Mouse (Mus musculus): ENCODE measurements around the gene Zmynd11. TPM values are rescaled to one million over a fixed set of nuclear protein-coding genes. Genes with fewer than 3 reads are reported as not detected.

Gene Zmynd11
- total RNA-seq, 2 experiments from 2014 or later, result 45.5 to 52.7 TPM

DNA sequence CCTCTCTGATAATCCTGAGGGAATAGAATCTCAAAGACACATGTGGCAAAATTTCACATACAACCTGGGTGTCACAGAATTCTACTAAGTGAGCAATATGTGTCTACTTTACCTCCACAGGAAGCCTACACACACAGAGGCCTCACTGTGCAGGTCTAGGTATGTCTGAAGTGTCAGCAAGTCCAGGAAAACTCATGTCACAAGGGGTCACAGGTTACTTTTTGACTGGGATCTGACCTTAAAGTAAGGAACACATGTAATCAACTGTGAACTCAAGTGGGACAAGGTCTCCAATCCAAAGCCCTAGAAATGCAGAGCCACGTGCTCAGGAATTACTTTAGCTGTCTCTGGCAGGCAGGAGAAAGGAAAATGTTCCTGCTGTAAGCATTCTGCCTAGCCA lies 36.1 kb downstream of the Zmynd11 start:
- ATAC-seq (replicated peaks; ENCODE audit: poor library complexity, severe bottlenecking), result no peak

DNA sequence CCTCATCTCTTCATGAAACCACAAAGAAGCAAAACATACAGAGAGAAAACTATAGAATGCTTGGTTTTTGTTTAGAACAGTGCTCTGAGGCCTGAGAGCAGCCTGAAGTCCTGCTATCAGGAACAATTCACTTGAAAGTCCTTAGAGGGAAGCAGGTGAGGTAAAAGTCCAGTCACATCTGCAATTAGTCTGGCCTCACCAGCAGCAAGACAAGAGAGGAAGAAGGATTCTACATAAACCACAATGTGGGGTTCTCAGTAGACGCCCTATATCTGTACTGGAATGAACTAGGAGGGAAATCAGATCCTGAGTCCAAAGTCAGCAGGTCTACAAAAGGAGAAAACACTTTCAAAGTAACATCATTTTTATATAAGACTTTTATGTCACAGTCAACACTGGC lies 49.9 kb downstream of the Zmynd11 start:
- ATAC-seq (replicated peaks; ENCODE audit: poor library complexity, severe bottlenecking), result no peak

DNA sequence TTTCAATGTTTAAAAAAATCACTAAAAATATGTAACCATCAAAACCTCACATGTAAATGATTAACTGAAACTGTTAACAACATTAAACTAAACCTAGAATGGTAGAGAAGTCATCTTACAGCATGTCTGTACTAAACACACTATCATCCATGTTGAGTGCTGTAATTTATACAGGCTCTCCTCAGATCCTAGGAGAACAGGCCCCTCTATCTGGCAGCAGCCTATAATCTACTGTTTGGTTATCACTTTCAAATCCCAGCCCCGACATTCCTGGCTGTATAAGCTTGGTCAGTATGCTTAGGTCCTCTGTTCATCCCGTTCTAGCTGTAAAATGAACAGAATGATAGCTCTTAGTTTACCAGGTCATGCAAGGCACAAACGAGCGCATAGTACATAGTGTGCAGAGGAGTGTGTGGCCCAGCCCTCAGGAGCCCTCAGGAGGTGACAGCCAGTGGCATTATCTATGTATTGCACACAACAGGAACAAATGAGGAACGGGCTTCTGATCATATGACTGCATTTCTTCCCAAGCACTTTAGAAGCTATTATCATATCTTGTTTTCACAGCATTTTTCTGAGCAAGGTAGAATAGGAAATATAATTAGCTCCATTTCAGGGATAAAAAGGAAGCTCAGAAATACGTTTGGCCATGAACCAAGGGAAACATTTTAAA lies 51.5 kb downstream of the Zmynd11 start:
- no peak for ATAC-seq (replicated peaks; ENCODE audit: poor library complexity, severe bottlenecking)

DNA sequence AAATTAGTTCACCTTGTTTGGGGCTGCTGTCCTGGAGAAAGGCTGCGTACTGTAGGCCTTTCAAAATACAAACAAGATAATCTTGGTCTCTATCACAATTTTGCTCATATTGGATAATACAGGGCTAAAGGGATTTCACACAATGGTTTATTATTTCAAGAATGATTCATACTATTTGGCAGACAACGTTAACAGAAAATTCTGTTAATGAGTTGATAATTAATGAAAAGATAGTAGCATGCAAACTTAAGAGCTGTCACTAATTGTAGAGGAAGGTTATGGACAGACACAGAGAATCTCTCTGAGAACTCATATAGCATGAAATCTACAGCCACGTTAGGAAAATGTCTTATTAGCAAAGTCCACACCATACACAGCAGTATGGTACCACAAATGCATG lies 52.2 kb downstream of the Zmynd11 start:
- no peak for ATAC-seq (replicated peaks; ENCODE audit: poor library complexity, severe bottlenecking)

DNA sequence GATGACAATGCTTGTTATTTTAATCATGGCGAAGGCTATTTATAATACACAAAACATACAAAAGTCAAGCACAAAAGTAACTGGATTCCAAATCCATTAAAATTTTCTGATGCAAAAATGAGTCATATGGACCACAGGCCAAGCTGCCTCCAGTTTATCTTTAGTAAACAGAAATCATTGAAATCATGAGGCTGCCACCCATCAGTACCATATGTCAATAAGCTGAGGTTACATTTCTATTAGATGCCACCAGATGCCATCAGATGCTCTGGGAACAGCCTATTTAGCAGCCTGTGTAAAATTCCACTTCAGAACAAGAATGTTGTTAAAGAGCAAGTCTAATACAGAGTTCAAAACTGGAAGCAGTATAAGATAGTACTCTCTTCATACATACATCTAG lies 52.7 kb downstream of the Zmynd11 start:
- no peak for ATAC-seq (replicated peaks; ENCODE audit: poor library complexity, severe bottlenecking)

DNA sequence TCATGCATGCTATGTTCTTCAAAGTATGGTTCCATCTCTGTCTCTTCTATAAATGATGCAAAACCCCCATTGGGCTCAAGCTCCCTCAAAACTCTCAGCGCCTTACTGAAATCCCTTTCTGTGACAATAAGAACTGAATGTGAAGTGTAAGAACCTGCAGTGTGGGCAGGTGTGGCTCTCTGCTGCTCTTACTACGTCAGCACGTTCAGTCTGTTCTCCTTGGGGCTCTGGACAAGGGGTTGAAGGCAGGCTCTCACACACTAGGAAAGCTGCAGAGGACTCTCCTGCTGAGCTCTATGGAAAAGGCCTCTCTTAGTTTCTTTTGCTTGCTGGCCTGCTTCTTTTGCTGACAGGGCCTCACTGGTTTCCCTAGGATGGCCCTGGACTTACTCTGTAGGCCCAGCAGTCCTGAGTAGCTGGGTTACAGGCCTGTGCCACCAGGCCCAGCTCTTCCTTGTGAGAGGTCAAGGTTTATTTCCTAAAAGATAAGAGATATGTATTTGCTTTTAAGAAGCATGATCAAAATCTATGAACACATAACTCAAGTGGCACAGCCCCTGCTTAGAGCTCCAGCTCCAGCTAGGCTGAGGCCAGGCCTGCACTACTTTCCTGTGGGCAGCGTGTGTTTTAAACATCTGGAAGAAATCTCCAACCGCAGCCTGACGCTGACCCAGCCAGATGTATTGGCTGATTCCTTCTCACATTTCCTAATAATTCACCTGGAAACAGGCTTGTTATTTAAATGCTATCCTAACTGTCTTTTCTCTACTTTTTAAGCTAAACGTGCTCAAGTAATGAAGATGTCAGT lies 56.5 kb downstream of the Zmynd11 start:
- ATAC-seq (replicated peaks; ENCODE audit: poor library complexity, severe bottlenecking), result no peak

DNA sequence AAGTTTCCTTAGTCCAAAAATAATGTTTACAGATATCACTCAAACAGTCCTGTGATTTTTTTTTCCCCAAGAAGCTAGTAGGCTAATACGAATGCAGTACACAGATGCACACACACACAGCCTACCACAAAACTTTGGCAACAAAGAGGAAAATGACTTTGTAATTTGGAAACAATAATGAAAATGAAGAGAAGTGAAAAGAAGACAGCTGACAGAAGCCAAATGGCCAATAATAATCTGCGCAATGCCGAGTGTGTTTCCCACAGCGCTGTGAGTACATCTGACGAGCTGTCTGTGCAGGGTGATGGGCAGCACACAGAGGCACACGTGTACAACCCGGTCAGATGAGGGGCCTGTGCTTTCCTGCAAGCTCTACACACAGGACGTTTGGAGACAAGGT lies 58.4 kb downstream of the Zmynd11 start:
- ATAC-seq (replicated peaks; ENCODE audit: poor library complexity, severe bottlenecking), result no peak

DNA sequence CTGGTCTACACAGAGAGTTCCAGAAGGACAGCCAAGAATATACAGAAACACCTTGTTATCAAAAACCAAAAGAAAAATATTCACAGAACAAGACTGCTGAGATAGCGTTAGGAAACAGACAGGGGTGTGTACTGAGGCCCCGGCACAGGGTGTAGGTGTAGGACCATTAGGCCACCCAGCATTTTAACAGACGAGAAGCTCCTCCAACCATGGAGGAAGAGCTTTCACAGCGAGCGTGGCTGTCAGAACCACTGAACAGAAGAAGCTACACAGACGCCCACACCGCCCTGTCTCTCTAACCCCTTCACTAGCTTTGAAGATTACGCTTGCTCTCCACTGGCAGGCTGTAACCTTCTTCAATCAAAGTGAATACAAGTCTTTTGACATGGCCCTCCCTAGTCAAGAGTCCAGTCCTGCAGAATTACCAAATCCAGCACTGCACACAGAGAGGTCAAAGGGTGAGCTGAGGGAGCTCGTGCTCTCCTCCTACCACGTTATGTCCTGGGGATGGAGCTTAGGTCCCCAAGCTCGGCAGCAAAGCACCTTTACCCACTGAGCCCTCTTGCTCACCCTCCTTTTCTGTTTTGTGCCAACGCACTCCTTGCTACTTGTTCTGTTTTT lies 62.4 kb downstream of the Zmynd11 start:
- ATAC-seq (replicated peaks; ENCODE audit: poor library complexity, severe bottlenecking), result no peak

DNA sequence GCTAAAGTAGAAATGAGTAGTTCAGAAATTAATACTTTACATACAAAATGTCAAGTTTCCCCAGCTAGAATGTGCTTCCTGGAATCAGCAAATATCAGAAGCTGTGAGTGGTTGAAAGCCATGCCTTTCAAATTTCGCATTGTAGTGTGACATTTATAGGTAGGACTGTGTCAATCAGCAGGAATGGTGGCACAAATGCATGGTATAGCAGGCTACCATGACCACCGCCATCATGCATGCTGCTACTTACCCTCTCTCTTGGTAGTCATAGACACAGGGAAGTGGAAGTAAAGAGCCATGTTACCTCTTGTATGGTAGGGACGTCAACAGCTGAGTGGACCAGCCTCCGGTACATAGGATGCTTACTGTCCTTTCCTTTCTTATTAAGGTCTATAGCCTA lies 67.8 kb downstream of the Zmynd11 start:
- ATAC-seq (replicated peaks; ENCODE audit: poor library complexity, severe bottlenecking), result no peak

DNA sequence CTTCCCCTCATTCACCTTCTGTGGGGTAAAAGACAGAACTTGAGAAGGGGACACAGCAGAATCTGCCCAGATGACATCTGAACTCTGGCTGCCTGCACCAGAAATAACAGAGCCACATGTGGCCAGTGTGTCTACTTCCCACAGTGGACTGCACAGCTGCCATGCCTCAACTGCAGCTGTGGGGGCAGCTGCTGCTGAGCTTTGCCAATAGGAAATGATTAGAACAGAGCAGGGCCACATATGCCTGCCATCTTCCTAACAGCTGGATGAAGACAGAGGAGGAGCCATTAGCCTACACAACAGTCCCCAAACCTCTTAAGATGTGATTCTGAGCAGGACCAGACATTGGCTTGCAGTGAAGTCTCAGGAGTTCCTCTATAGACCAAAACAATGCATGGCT lies 69.3 kb downstream of the Zmynd11 start:
- ATAC-seq (replicated peaks; ENCODE audit: poor library complexity, severe bottlenecking), result no peak

DNA sequence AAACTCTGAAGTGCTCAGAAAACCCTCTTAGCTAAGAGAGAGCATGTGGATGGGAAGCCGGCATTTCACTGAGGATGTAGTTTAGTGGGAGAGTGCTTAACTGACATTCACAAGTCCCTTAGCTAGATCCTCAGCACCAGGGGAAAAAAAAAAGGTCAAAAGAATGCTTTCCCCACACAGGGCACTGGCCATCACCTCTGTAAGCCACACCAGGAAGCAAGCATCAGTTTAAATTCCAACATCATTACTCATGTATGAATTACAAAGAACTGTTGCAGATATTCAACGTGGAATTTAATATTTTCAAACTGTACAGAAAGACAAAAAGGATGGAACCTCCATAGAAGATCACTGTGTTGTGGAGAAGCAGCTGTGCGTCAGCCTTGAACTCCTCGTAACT lies 69.7 kb downstream of the Zmynd11 start:
- no peak for ATAC-seq (replicated peaks; ENCODE audit: poor library complexity, severe bottlenecking)

DNA sequence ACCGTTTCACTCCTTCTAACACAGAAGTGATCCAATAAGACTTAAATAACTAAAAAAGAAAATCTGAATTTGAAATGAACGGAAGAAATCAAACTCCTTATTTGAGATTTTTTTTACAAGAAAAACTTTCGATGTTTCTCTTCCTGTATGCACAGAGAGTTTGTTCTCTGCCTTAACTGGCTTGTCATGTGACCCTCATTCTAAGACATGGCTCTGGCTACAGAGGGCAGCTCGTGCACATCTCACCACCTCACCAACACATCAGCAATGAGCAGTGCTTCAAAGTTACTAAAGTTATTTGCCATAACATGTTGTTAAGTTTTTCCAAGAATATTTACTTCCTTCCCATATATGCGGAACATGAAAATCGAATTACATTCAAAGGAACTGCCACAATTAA lies 70.5 kb downstream of the Zmynd11 start:
- ATAC-seq (replicated peaks; ENCODE audit: poor library complexity, severe bottlenecking), result no peak

DNA sequence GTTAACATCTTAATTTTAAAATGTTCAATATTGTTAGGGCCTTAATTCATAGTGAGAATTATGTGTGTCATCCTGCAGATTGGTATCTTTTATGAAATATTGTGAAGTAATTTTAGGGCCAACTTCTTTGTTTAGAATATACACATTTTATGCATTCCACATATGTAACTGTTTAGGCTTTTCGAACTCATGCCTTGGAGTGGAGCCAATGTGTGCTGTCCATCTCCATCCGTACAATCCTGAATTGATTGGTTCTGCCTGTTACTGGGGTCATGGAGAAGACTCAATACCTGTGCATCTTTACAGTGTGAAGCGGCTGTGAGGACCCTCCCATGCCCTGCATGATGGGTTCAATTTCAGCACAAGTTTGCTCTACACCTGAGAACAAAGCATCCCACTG lies 72.3 kb downstream of the Zmynd11 start:
- ATAC-seq (replicated peaks; ENCODE audit: poor library complexity, severe bottlenecking), result no peak

DNA sequence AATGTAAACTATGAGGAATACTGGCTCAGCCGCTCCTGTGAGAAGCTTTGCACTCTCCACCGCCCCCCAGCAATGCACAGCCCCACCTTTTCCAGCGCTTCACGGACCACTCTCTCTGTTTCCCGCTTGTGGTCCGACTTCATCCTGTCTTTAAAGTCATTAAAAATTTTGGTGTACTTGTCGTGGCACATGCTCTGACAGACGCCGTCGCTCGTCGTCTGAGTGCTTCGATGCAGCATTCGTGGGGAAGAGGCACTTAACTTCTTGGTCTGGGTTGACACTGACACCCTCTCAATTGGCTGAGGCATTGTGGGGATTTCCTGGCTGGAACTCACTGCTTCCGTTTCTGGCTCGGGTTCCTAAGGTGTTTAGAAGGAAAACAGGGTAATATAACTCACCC lies 75.8 kb downstream of the Zmynd11 start:
- ATAC-seq (replicated peaks; ENCODE audit: poor library complexity, severe bottlenecking), result no peak

DNA sequence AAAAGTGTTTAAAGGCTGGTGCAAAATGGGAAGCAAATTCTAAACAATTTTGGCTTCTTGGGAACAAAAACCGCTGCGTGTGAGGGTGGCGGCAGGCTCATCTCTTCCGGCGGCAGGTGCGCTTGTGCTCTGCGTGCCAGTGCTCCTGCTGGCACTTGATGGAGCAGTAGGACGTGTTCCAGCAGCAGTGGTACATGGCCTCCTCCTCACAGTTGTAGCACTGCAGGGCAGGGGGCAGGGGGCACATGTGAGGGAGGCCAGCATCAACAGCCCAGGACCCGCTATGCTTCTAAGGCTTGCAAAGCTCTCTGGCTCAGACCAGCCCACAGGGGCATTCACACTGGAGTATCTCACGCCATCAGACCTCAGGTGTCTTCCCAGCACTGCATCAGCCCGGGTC lies 78.4 kb downstream of the Zmynd11 start:
- ATAC-seq (replicated peaks; ENCODE audit: poor library complexity, severe bottlenecking), result no peak

DNA sequence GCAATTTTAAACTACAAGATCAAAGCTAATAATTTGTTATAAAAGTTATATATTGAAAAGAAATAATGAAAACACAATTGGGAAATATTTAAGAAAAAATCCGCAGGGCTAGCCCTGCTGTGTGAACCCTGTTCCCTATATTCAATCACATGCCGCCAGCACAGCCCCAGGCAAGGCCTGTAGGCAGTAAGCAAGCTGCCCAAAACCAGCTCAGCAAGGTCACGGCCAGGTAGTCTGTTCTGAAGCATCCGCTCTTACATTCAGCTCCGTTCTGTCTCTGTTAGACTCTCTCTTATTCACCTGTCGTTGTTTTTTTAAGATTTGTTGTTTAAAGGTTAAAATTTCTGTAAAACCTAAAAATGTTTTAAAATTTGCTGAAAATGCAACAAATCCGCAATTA lies 78.9 kb downstream of the Zmynd11 start:
- ATAC-seq (replicated peaks; ENCODE audit: poor library complexity, severe bottlenecking), result no peak

DNA sequence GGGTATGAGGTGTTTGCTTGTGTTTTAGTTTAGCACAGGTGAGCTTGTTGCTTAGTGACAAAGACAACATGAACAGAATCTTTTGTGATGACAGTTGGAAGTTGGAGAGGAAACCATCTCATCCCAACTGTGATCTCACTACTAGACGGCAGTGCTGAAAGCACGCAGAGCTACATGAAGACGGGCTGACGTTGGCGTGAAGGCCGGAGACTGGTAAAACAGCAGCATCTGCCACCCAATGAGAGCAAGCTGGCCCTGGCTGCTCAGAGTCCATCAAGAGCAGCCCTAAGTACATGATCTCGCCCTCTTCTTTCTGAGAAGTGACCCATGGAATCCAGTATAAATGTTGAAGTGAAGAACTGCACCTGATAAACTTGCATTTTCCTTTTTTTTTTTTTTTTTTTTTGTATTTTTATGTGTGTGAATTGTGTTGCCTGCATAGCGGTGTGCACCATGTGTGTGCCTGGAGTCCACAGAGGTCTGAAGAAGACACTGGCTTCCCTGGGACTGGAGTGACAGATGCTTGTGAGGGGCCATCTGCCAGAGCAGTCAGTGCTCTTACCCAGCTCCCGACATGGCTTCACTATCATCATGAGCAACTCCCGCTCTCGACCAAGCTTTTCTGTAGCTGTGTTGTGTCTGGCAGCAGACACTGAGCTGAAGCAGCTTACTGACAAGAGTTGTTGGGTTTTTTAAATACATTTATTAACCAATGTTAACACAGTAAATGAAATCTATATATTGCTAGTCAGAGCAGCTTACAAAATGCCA lies 80.8 kb downstream of the Zmynd11 start:
- no peak for ATAC-seq (replicated peaks; ENCODE audit: poor library complexity, severe bottlenecking)

DNA sequence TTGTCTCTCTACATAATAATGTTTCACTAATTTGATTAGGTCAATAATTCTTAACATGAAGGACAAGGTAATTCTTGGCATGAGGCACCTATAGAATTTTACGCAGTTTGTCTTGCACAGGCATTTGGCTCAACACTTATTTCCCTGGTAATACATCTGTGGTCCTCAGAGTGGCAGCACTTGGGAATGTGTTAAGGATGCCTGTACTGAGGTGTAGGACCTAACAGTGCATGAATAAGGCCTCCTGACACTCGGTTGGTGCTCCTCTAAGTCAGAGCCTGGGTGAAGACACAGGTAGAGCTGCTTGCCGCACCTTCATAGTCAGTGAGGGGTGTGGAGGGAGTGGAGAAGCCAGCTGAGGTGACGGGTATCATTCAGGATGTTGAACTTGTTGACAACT lies 81.8 kb downstream of the Zmynd11 start:
- no peak for ATAC-seq (replicated peaks; ENCODE audit: poor library complexity, severe bottlenecking)

DNA sequence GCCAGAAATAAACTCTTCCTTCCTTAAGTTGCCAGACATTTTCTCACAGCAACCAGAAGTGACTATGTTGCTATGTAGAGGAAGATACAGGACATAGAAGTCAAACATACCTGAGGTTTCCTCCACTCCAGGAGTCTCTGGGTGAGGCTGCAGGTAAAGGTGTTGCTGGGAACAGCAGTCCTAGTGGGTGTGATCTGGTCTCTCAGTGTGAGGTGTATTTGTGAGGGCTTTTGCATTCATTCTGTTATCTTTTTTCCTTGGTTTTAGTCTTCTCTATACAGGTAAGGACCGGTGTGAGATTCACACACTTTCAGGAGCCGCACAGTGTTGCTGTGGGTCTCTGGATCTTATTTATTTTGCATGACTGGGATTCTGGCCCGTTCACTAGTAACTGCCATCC lies 83.6 kb downstream of the Zmynd11 start:
- ATAC-seq (replicated peaks; ENCODE audit: poor library complexity, severe bottlenecking), result no peak

DNA sequence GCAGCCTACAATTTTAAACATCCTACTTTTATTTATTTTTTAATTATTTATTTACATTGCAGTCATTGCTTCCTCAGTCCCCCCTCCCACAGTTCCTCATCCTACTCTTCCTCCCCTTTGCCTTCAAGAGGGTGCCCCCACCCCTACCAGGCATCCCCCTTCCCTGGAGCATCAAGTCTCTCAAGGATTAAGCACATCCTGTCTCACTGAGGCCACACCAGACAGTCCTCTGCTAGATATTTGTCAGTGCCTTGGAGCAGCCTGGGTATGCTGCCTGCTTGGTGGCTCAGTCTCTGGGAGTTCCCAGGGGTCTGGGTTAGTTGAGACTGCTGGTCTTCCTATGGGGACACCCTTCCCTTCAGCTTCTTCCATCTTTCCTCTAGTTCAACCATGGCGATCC lies 91.0 kb downstream of the Zmynd11 start:
- no peak for ATAC-seq (replicated peaks; ENCODE audit: poor library complexity, severe bottlenecking)

DNA sequence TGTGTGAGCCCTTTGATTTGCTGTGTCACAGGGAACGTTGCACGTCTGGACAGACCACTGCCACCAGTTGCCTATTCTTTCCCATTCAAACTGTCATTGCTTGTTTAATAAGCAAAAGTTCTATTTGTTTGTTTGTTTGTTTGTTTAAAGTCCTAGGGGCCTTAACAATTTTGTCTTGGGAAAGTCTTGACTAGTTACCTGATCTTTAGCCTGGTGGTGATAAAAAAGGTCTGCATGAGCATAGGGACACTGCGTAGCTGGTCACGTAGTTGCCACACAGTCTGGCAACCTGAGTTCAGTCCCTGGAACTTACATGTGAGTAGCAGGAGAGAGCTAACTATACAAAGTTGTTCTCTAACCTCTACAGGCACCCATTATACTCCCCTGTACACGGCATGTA lies 95.9 kb downstream of the Zmynd11 start:
- no peak for ATAC-seq (replicated peaks; ENCODE audit: poor library complexity, severe bottlenecking)
